Mouse (Mus musculus): Measurements from ENCODE around the gene Gpx3.

DNA sequence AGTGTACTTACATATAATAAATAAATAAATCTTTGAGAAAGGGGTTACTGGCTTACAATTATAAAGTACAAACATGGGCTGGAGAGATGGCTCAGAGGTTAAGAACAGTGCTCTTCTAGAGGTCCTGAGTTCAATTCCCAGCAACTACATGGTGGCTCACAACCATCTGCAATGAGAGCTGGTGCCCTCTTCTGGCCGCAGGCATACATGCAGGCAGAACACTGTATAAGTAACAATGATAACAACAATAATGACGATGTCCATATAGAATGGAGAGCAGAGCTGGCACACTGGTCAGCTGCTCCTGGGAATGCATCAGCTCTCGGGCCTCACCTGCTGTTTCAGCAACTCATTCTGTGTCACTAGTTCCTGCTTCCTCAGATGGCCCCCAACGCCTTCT is 16.0 kb downstream of the Gpx3 start:
- TF ChIP-seq GATA1 (IDR thresholded peaks at IDR 0.05; ENCODE audit: low read length) (no peak), TAL1 (IDR thresholded peaks at IDR 0.05; ENCODE audit: low read length) (no peak)

All from erythroblast, embryonic 14.5 days (primary cell).